Mouse (Mus musculus): ENCODE measurements around the gene Spatc1l. TPM values are rescaled to one million over a fixed set of nuclear protein-coding genes. Genes with fewer than 3 reads are reported as not detected.

Gene Spatc1l
- polyA plus RNA-seq (2014; fragmentation: Nextera tagmentation; extraction: Ambion mirVana) = not detected in 2 replicates

- Histone ChIP-seq H3K27ac (replicated peaks; ENCODE audit: low read depth, low read length) (no peak within 1 kb of the TSS), H3K4me3 (ENCODE audit: low read depth, low read length) (no peak within 1 kb of the TSS), H3K27me3 (ENCODE audit: control insufficient read depth, insufficient read depth, low read length) (no peaks in the 10 kb centered on the region), H3K4me2 (ENCODE audit: low read depth, severe bottlenecking) (no peak within 1 kb of the TSS), H3K36me3 (ENCODE audit: control insufficient read depth, insufficient read depth, low read length) (no peaks in the 10 kb centered on the region), H3K9me3 (ENCODE audit: control insufficient read depth, low read length) (no peaks in the 10 kb centered on the region), H3K4me1 (ENCODE audit: control insufficient read depth, insufficient read depth, low read length) (no peaks in the 10 kb centered on the region), H3K9ac (ENCODE audit: low read length) (no peak within 1 kb of the TSS)
- DNase-seq (ENCODE audit: low spot score) (no peak), ATAC-seq (ENCODE audit: insufficient number of reproducible peaks, low FRiP score, low TSS enrichment, low read depth) (no peak)
- 91% methylated on average over 10 of the region's 10 CpGs for WGBS
Observed at GRCm38 (mm10) chr10:76561972-76562371, at the start of gene Spatc1l. Gene Spatc1l (plus strand): TSS chr10:76562272.

GRCm38 (mm10) chr10:76512965-76513583, 49.0 kb upstream of the Spatc1l start:
- H3K4me1 ChIP-seq (ENCODE audit: control insufficient read depth, insufficient read depth, low read length) = no peaks in the 10 kb centered on the region
- WGBS = 47% methylated on average over 5 of the region's 5 CpGs
- H3K27ac ChIP-seq (replicated peaks; ENCODE audit: low read depth, low read length) = no peak overlapping the region
- peaks cover 4% of the 10 kb centered on the region; the same call in 1 of the 2 replicates for H3K36me3 ChIP-seq (ENCODE audit: control insufficient read depth, insufficient read depth, low read length)
- no peaks in the 10 kb centered on the region for H3K9me3 ChIP-seq (ENCODE audit: control insufficient read depth, low read length)
- H3K9ac ChIP-seq (ENCODE audit: low read length) = no peak overlapping the region
- DNase-seq (ENCODE audit: low spot score) (peak; percentile 88), ATAC-seq (ENCODE audit: insufficient number of reproducible peaks, low FRiP score, low TSS enrichment, low read depth) (peak; percentile 76)
- no peak overlapping the region for H3K4me2 ChIP-seq (ENCODE audit: low read depth, severe bottlenecking)
- no peak overlapping the region for H3K4me3 ChIP-seq (ENCODE audit: low read depth, low read length)
- H3K27me3 ChIP-seq (ENCODE audit: control insufficient read depth, insufficient read depth, low read length) = no peaks in the 10 kb centered on the region

- H3K9ac ChIP-seq (ENCODE audit: low read length) = 0 out of 2 replicates have a peak overlapping the region, but pooled peaks have one; percentile 41
- H3K4me1 ChIP-seq (ENCODE audit: control insufficient read depth, insufficient read depth, low read length) = 0 out of 2 replicates have a peak, but pooled peaks cover 3% of the 10 kb centered on the region
- H3K4me2 ChIP-seq (ENCODE audit: low read depth, severe bottlenecking) = peak overlapping the region; percentile 89
- no peak for DNase-seq (ENCODE audit: low spot score)
- ATAC-seq (ENCODE audit: insufficient number of reproducible peaks, low FRiP score, low TSS enrichment, low read depth) = peak; percentile 63
- peak overlapping the region; percentile 72 for H3K4me3 ChIP-seq (ENCODE audit: low read depth, low read length)
- WGBS = 3% methylated on average over 11 of the region's 11 CpGs
- H3K36me3 ChIP-seq (ENCODE audit: control insufficient read depth, insufficient read depth, low read length) = peaks cover 4% of the 10 kb centered on the region
- H3K27ac ChIP-seq (replicated peaks; ENCODE audit: low read depth, low read length) = no peak overlapping the region
- no peaks in the 10 kb centered on the region for H3K9me3 ChIP-seq (ENCODE audit: control insufficient read depth, low read length)
- no peaks in the 10 kb centered on the region for H3K27me3 ChIP-seq (ENCODE audit: control insufficient read depth, insufficient read depth, low read length)
Observed at GRCm38 (mm10) chr10:76530922-76531321, 31.1 kb upstream of the Spatc1l start.

- H3K9ac ChIP-seq (ENCODE audit: low read length) = peak within 1 kb of the TSS; percentile 66
- peaks cover 4% of the 10 kb centered on the region for H3K36me3 ChIP-seq (ENCODE audit: control insufficient read depth, insufficient read depth, low read length)
- H3K4me1 ChIP-seq (ENCODE audit: control insufficient read depth, insufficient read depth, low read length) = 0 out of 2 replicates have a peak, but pooled peaks cover 3% of the 10 kb centered on the region
- H3K4me3 ChIP-seq (ENCODE audit: low read depth, low read length) = peak within 1 kb of the TSS; percentile 72
- H3K9me3 ChIP-seq (ENCODE audit: control insufficient read depth, low read length) = no peaks in the 10 kb centered on the region
- DNase-seq (ENCODE audit: low spot score) (peak; percentile 98), ATAC-seq (ENCODE audit: insufficient number of reproducible peaks, low FRiP score, low TSS enrichment, low read depth) (peak; percentile 99)
- peak within 1 kb of the TSS; percentile 89 for H3K4me2 ChIP-seq (ENCODE audit: low read depth, severe bottlenecking)
- H3K27ac ChIP-seq (replicated peaks; ENCODE audit: low read depth, low read length) = peak within 1 kb of the TSS; percentile 30; the same call in 1 of the 2 replicates
- H3K27me3 ChIP-seq (ENCODE audit: control insufficient read depth, insufficient read depth, low read length) = no peaks in the 10 kb centered on the region
- under 1% methylated on average over 35 of the region's 37 CpGs for WGBS
Observed at GRCm38 (mm10) chr10:76531375-76531774, 30.7 kb upstream of the Spatc1l start, which contains the start of gene Lss. Gene Lss (plus strand): TSS chr10:76531588.

- no peak for DNase-seq (ENCODE audit: low spot score)
- no peak for ATAC-seq (ENCODE audit: insufficient number of reproducible peaks, low FRiP score, low TSS enrichment, low read depth)
- WGBS = 2% methylated on average over 14 of the region's 14 CpGs
- Histone ChIP-seq H3K4me2 (ENCODE audit: low read depth, severe bottlenecking) (peak overlapping the region; percentile 89), H3K4me1 (ENCODE audit: control insufficient read depth, insufficient read depth, low read length) (0 out of 2 replicates have a peak, but pooled peaks cover 3% of the 10 kb centered on the region), H3K36me3 (ENCODE audit: control insufficient read depth, insufficient read depth, low read length) (peaks cover 4% of the 10 kb centered on the region), H3K27ac (replicated peaks; ENCODE audit: low read depth, low read length) (peak overlapping the region; percentile 30; the same call in 1 of the 2 replicates), H3K9ac (ENCODE audit: low read length) (peak overlapping the region; percentile 66), H3K4me3 (ENCODE audit: low read depth, low read length) (peak overlapping the region; percentile 72), H3K27me3 (ENCODE audit: control insufficient read depth, insufficient read depth, low read length) (no peaks in the 10 kb centered on the region), H3K9me3 (ENCODE audit: control insufficient read depth, low read length) (no peaks in the 10 kb centered on the region)
Observed at GRCm38 (mm10) chr10:76531828-76532227, 30.2 kb upstream of the Spatc1l start.

- H3K4me2 ChIP-seq (ENCODE audit: low read depth, severe bottlenecking) = no peak overlapping the region
- H3K36me3 ChIP-seq (ENCODE audit: control insufficient read depth, insufficient read depth, low read length) = peaks cover 17% of the 10 kb centered on the region
- no peaks in the 10 kb centered on the region for H3K27me3 ChIP-seq (ENCODE audit: control insufficient read depth, insufficient read depth, low read length)
- H3K9ac ChIP-seq (ENCODE audit: low read length) = no peak overlapping the region
- over 99% methylated on average over 7 of the region's 7 CpGs for WGBS
- 0 out of 2 replicates have a peak, but pooled peaks cover 3% of the 10 kb centered on the region for H3K4me1 ChIP-seq (ENCODE audit: control insufficient read depth, insufficient read depth, low read length)
- H3K27ac ChIP-seq (replicated peaks; ENCODE audit: low read depth, low read length) = no peak overlapping the region
- no peaks in the 10 kb centered on the region for H3K9me3 ChIP-seq (ENCODE audit: control insufficient read depth, low read length)
- ATAC-seq (ENCODE audit: insufficient number of reproducible peaks, low FRiP score, low TSS enrichment, low read depth) (no peak), DNase-seq (ENCODE audit: low spot score) (no peak)
- H3K4me3 ChIP-seq (ENCODE audit: low read depth, low read length) = no peak overlapping the region
Observed at GRCm38 (mm10) chr10:76535526-76535925, 26.5 kb upstream of the Spatc1l start.

- H3K9me3 ChIP-seq (ENCODE audit: control insufficient read depth, low read length) = no peaks in the 10 kb centered on the region
- no peak overlapping the region for H3K9ac ChIP-seq (ENCODE audit: low read length)
- no peaks in the 10 kb centered on the region for H3K4me1 ChIP-seq (ENCODE audit: control insufficient read depth, insufficient read depth, low read length)
- H3K36me3 ChIP-seq (ENCODE audit: control insufficient read depth, insufficient read depth, low read length) = peaks cover 27% of the 10 kb centered on the region
- WGBS = 90% methylated on average over 9 of the region's 9 CpGs
- no peak for ATAC-seq (ENCODE audit: insufficient number of reproducible peaks, low FRiP score, low TSS enrichment, low read depth)
- no peak overlapping the region for H3K4me2 ChIP-seq (ENCODE audit: low read depth, severe bottlenecking)
- no peak overlapping the region for H3K27ac ChIP-seq (replicated peaks; ENCODE audit: low read depth, low read length)
- H3K4me3 ChIP-seq (ENCODE audit: low read depth, low read length) = no peak overlapping the region
- no peaks in the 10 kb centered on the region for H3K27me3 ChIP-seq (ENCODE audit: control insufficient read depth, insufficient read depth, low read length)
- DNase-seq (ENCODE audit: low spot score) = no peak
Observed at GRCm38 (mm10) chr10:76537619-76538018, 24.5 kb upstream of the Spatc1l start.

- DNase-seq (ENCODE audit: low spot score) (no peak), ATAC-seq (ENCODE audit: insufficient number of reproducible peaks, low FRiP score, low TSS enrichment, low read depth) (no peak)
- Histone ChIP-seq H3K9me3 (ENCODE audit: control insufficient read depth, low read length) (no peaks in the 10 kb centered on the region), H3K27me3 (ENCODE audit: control insufficient read depth, insufficient read depth, low read length) (no peaks in the 10 kb centered on the region), H3K27ac (replicated peaks; ENCODE audit: low read depth, low read length) (no peak overlapping the region), H3K4me2 (ENCODE audit: low read depth, severe bottlenecking) (no peak overlapping the region), H3K4me3 (ENCODE audit: low read depth, low read length) (no peak overlapping the region), H3K4me1 (ENCODE audit: control insufficient read depth, insufficient read depth, low read length) (no peaks in the 10 kb centered on the region), H3K9ac (ENCODE audit: low read length) (no peak overlapping the region), H3K36me3 (ENCODE audit: control insufficient read depth, insufficient read depth, low read length) (peaks cover 31% of the 10 kb centered on the region)
- WGBS = 90% methylated on average over 11 of the region's 11 CpGs
Observed at GRCm38 (mm10) chr10:76541336-76542085, 20.6 kb upstream of the Spatc1l start.
